Mouse (Mus musculus) spleen, postnatal 36 days (tissue): Measurements from ENCODE around the gene Phf1.
A peak's percentile ranks its signal among the peaks of the same experiment; 100 is the strongest.
"Not testable (repeated sequence)": the region's sequence is repeated elsewhere in the genome, so short reads cannot be mapped to it uniquely, and the experiment has no call there.

Experiments used
- DNase-seq, 2 experiments: peaks; one replicate each; pipeline ENCODE4 v3.0.0; 2022; ENCODE audit warnings: low spot score in 2 of 2, mixed read lengths in 1 of 2

Phf1 gene

GRCm38 (mm10) chr17:26977354-26977753 lies 44.5 kb downstream of the Phf1 start:
- not testable (repeated sequence) for DNase-seq

GRCm38 (mm10) chr17:26979426-26979825 lies 46.6 kb downstream of the Phf1 start:
- peak; percentile 86 to 89 for DNase-seq

GRCm38 (mm10) chr17:26981050-26981449 lies 48.2 kb downstream of the Phf1 start:
- peak; percentile 40 to 43 for DNase-seq

GRCm38 (mm10) chr17:26983382-26983781 lies 50.5 kb downstream of the Phf1 start:
- DNase-seq = no peak

GRCm38 (mm10) chr17:26985503-26986179 lies 52.8 kb downstream of the Phf1 start:
- no peak for DNase-seq
